Mouse (Mus musculus) forebrain, embryonic 10.5 days (tissue): ENCODE results near the gene Rapgef5. TPM values are rescaled to one million over a fixed set of nuclear protein-coding genes. Genes with fewer than 3 reads are reported as not detected.

Experiments
- DNase-seq: peaks from one replicate; pipeline ENCODE4 v3.0.0-alpha.2; 2017; ENCODE audit warnings: low spot score; ENCODE audit errors: extremely low spot score
- H3K27ac ChIP-seq: fragments of 300-500 bp; sonication (generic); 2 replicates; pipeline ENCODE4 v1.5.1; 2016; ENCODE audit warnings: mild to moderate bottlenecking
- H3K27me3 ChIP-seq: fragments of 300-500 bp; sonication (generic); 2 replicates; pipeline ENCODE4 v1.6.1; 2016; ENCODE audit warnings: mild to moderate bottlenecking; ENCODE audit not compliant: poor library complexity, severe bottlenecking
- H3K36me3 ChIP-seq: fragments of 300-500 bp; sonication (generic); replicated peaks from 2 replicates; pipeline ENCODE4 v1.6.1; 2016; ENCODE audit warnings: mild to moderate bottlenecking, moderate library complexity
- H3K4me1 ChIP-seq: fragments of 300-500 bp; sonication (generic); 2 replicates; pipeline ENCODE4 v1.6.1; 2016
- H3K4me3 ChIP-seq: fragments of 300-500 bp; sonication (generic); 2 replicates; pipeline ENCODE4 v1.5.1; 2016; ENCODE audit warnings: mild to moderate bottlenecking, moderate library complexity
- H3K9me3 ChIP-seq: fragments of 300-500 bp; sonication (generic); 2 replicates; pipeline ENCODE4 v1.6.1; 2016; ENCODE audit warnings: mild to moderate bottlenecking, moderate library complexity
- WGBS: fragments of 180-500 bp; shearing (Covaris S2); methylation state at CpG from one replicate; pipeline ENCODE4 v1.1.7; 2016; 5-methylcytosine and 5-hydroxymethylcytosine counted together
- polyA plus RNA-seq: library from polyadenylated mRNA; unstranded; fragments of >200 nt; fragmentation: Nextera tagmentation; extraction: Ambion mirVana; gene quantifications from 2 replicates; pipeline ENCODE4 v1.2.1, GENCODE M21; 2016

The Rapgef5 gene
- polyA plus RNA-seq, 1 experiment from 2014 or later = 6.5 TPM

DNA sequence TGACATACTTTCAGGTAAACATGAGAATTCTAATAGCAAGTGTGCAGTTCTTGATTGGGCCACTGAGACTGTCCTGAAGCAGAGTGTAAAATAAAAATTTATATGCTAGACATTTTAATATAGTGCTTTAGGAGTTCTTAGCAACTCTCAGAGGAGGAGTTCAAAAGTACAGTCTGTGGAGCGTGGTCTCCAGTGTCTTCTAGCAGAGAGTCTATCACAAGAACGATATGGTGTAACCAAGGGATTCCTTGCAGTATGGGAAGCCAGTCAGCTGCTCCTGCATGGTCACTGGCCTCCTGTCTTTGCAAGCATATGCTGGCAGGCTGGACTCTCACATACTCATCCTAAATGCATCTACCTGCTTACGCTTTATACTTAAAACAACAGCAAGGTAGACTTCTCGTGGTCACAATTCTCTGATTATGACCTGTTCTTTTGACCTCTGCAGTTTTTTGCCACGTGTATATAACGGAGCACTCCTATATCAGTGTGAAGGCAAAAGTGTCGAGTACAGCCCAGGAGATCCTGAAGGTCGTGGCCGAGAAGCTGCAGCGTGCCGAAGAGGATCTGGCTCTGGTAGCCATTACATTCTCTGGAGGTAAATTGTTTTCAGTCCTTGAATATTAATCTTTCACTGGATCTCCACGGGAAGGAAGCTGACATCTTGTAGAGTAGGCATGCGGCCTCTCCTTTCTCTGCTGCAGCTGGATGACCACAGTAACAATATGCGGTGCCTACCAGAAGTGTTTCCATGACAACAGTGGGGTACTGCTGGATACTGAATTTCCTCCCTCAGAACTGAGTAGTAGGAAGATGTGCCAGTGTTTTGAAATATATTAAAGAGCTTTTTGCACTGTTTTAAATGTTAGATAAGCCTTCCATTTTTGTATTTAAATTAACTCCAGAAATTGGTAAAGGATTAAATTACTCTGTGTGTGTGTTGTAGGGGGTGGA lies 204.8 kb downstream of the Rapgef5 start:
- peaks cover 28% of the 10 kb centered on the region for H3K4me1 ChIP-seq
- no peaks in the 10 kb centered on the region for H3K9me3 ChIP-seq
- WGBS = 80% methylated on average over 14 of the region's 14 CpGs
- peak overlapping the region; percentile 40; the same call in 1 of the 2 replicates for H3K27ac ChIP-seq
- no peaks in the 10 kb centered on the region for H3K36me3 ChIP-seq
- H3K27me3 ChIP-seq = no peaks in the 10 kb centered on the region
- H3K4me3 ChIP-seq = no peak overlapping the region
- DNase-seq = no peak

DNA sequence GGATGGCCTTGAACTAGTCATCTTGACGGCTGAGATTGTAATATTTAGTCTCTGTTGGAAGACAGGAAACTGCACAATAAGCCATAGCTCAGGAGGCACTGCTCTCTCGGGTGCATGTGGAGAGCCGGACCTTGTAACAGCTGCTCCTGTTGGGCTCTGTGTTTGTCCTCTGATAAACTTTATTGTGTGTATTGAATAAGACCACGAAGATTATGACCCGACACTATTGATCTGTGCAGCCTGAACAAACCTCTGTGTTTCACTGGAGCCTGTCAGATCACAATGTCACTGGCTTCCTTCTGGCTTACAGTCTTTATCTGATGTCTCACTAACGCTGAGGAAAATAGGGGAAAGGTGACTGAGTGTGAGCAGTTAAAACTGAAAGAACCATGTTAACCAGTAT lies 205.5 kb downstream of the Rapgef5 start:
- 73% methylated on average over 6 of the region's 6 CpGs for WGBS
- Histone ChIP-seq H3K4me1 (peaks cover 28% of the 10 kb centered on the region), H3K9me3 (no peaks in the 10 kb centered on the region), H3K36me3 (no peaks in the 10 kb centered on the region), H3K27ac (no peak overlapping the region), H3K4me3 (no peak overlapping the region), H3K27me3 (no peaks in the 10 kb centered on the region)
- no peak for DNase-seq

DNA sequence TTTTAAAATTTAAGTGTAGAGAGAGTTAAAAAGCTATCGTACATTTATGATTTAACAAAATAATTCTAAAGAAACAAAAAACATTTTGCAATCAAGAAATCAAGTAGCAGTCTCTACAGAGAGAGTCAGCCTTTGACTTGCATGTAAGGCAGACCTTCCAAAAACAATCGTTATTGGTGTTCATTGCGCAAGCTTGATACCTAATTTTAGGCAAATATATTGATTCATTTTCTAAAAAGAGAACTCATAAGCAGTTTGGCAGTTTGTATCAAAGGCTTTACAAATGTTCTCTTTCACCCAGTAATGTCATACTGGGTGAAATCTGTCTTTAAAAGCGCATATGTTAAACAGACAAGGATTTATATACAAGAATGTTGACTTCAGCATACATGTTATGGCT lies 208.7 kb downstream of the Rapgef5 start:
- Histone ChIP-seq H3K4me3 (no peak overlapping the region), H3K27ac (no peak overlapping the region), H3K27me3 (no peaks in the 10 kb centered on the region), H3K9me3 (no peaks in the 10 kb centered on the region), H3K4me1 (peaks cover 29% of the 10 kb centered on the region), H3K36me3 (0 out of 2 replicates have a peak, but pooled peaks cover 4% of the 10 kb centered on the region)
- DNase-seq = no peak
- whole genome bisulfite sequencing = 94% methylated on average over 4 of the region's 4 CpGs

DNA sequence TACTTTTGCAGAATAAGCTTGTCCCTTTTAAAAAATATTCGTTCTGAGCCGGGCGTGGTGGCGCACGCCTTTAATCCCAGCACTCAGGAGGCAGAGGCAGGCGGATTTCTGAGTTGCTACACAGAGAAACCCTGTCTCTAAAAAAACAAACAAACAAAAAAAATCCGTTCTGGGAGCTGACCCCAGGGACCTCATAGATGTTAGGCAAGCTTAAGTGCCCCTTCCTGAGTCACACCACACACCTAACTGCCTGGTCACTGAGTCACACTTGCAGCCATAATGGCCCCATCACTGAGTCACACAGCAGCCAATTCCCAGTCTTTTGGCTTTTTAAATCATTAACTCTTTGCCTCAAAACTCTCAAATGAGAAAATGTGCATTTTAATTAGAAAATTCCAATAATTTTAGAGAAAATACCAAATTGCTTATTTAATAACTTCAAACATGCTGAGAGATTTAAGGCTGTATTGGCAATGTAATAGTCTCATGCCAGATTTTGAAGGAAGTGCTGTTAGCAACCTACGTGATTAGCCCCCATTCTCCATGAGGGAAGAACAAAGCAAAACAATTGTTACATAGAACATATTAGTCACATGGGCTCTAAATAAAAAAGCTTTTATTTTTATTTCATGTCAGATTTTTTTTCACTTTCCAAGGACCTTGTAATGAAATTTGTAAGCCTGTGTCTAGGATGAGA lies 211.3 kb downstream of the Rapgef5 start:
- H3K4me3 ChIP-seq = no peak overlapping the region
- H3K27me3 ChIP-seq = no peaks in the 10 kb centered on the region
- 91% methylated on average over 8 of the region's 8 CpGs for WGBS
- peaks cover 8% of the 10 kb centered on the region for H3K4me1 ChIP-seq
- no peak overlapping the region for H3K27ac ChIP-seq
- H3K36me3 ChIP-seq = 0 out of 2 replicates have a peak, but pooled peaks cover 4% of the 10 kb centered on the region
- no peaks in the 10 kb centered on the region for H3K9me3 ChIP-seq
- no peak for DNase-seq

DNA sequence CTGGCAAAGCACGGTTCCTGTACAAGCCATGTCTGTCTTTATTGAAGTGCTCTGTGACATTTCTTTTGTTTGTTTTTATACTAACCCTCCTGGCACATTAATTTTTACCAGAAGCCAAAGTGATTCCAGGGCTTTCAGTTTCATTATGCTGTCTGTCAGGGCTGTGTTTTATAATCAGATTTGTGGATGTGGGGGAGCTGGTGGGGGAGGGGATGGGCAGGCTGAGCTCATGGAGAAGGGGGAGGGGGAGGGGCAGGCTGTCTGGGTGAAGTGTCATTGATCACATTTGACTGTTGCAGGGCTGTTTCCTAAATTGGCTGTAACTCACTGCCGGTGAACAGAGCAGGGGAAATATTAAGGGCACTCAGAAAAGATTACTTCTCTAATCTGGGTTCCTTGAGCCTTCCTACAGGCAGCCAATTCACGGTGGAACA lies 211.9 kb downstream of the Rapgef5 start:
- 63% methylated on average over 3 of the region's 3 CpGs for WGBS
- peaks cover 8% of the 10 kb centered on the region for H3K4me1 ChIP-seq
- no peak overlapping the region for H3K4me3 ChIP-seq
- no peaks in the 10 kb centered on the region for H3K27me3 ChIP-seq
- no peak for DNase-seq
- H3K27ac ChIP-seq = no peak overlapping the region
- H3K36me3 ChIP-seq = 0 out of 2 replicates have a peak, but pooled peaks cover 4% of the 10 kb centered on the region
- no peaks in the 10 kb centered on the region for H3K9me3 ChIP-seq

DNA sequence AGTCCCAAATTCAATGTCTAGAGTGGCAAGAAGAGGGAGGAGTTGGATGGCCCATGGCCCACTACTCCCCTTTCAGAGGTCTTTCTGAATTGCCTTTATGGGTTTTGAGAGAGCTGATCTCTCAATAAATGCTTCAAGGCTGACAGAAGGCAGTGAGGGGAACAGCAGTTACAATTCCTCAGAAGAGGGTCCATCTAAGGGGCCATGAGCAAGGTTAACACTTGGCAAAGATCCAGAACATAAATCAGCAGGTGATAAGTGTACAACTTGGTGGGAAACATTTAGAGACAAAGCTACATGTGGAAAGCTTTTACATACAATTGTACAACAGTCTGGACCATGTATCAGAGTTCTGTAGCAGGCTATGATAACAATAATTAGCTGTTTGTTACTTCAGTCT lies 217.3 kb downstream of the Rapgef5 start:
- H3K9me3 ChIP-seq = no peaks in the 10 kb centered on the region
- DNase-seq = no peak
- no peak overlapping the region for H3K4me3 ChIP-seq
- peaks cover 6% of the 10 kb centered on the region; the same call in 1 of the 2 replicates for H3K4me1 ChIP-seq
- no peaks in the 10 kb centered on the region for H3K27me3 ChIP-seq
- H3K36me3 ChIP-seq = no peaks in the 10 kb centered on the region
- no peak overlapping the region for H3K27ac ChIP-seq

DNA sequence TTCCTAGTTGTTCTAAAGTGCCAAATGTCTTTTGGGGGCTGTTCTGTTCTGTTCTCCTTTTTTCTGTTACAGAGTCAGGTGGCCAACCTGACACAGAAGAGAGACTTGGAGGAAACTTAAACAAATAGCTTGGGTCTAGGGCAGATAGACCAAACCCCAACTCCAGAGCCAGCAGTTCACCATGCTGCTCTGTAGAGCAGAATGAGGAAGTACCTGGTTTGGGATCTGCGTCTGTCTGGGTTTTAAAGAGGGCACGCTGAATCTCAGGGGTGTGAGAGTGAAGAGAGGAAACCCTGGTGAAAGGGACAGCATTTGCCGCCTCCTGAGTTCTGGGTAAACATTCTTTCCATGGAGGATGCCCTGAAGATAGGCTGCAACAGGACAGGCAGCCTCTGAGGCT lies 219.9 kb downstream of the Rapgef5 start:
- 94% methylated on average over 3 of the region's 3 CpGs for WGBS
- no peaks in the 10 kb centered on the region for H3K27me3 ChIP-seq

DNA sequence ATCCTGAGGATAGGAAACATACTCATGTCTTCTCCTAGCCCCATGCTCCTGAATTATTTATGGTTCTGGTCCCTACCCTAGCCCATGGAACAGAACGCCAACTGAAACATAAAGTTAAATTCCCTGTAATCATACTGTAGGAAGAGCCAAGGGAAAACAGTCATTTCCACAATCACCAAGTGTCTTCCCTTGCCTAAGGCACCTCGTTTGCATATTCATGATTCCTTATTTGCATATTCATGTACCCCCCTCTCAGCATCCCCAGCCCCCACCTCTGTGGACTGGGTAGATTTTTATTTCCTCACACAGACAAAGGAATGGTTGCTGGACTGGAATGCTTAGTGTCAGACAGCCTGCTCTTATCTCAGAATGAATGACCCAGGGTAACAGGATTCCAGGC lies 220.6 kb downstream of the Rapgef5 start:
- 76% methylated on average over 2 of the region's 2 CpGs for WGBS
- Histone ChIP-seq H3K4me3 (no peak overlapping the region), H3K4me1 (peaks cover 6% of the 10 kb centered on the region; the same call in 1 of the 2 replicates), H3K9me3 (no peaks in the 10 kb centered on the region), H3K36me3 (no peaks in the 10 kb centered on the region), H3K27ac (no peak overlapping the region), H3K27me3 (no peaks in the 10 kb centered on the region)
- DNase-seq = no peak

More for the DNA sequence above, 219.9 kb downstream of the Rapgef5 start:
- DNase-seq = no peak
- Histone ChIP-seq H3K36me3 (no peaks in the 10 kb centered on the region), H3K27ac (no peak overlapping the region), H3K9me3 (no peaks in the 10 kb centered on the region), H3K4me1 (peaks cover 6% of the 10 kb centered on the region; the same call in 1 of the 2 replicates), H3K4me3 (no peak overlapping the region)

DNA sequence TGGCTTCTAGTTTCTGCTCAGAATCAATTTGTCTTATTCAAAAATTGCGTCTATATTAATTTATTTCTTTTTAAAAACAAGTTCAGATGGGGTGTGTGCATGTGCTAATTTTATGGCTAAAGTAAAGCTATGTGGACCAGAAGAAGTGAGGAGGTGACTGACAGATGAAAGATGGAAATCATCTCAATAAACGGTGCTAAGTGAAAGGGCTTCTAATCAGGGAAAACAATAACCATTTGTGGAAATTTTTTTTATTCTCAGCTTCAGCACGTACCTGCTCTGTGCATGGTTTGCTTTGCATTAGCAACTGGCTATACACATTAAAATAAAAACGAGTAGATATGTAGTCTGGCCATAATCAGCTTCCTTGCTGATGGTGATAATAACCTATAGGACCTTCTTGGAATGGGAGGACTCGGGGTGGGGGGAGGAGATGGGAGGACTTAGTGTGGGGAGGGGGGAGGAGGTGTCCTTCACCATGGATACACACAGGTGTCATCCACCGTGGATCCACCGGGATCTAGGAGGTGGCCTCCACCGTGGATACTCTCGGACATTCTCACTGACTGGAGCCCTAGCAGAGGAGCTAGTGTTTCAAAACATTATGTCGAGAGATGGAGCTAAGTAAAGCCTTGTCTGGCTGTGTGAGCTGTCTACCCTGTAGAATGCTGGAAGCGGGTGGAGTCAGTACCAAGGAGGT lies 221.2 kb downstream of the Rapgef5 start:
- no peak overlapping the region for H3K27ac ChIP-seq

DNA sequence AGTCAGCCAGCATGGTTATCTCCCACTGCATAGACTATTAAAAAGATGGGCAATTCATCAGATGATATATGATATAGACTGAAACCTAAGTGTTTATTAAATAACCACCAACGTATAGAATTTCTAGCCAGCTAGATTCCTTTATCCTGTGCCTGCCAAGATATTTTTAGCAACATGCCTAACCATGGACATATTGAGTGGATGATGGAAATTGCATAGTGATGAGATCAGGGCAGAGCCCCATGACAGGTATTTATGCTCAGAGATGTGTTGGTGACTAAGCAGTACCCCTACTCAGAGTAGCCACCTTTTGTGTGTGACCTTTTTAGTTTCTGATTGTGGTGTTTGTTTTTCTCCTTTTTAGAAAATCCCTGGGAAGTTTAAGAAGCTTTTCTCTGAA lies 226.2 kb downstream of the Rapgef5 start:
- H3K4me1 ChIP-seq = peaks cover 14% of the 10 kb centered on the region
- WGBS = 92% methylated on average over 1 of the region's 1 CpGs
- H3K27ac ChIP-seq = no peak overlapping the region
- DNase-seq = no peak
- H3K9me3 ChIP-seq = no peaks in the 10 kb centered on the region
- H3K27me3 ChIP-seq = no peaks in the 10 kb centered on the region
- no peak overlapping the region for H3K4me3 ChIP-seq
- no peaks in the 10 kb centered on the region; the same call in 1 of the 2 replicates for H3K36me3 ChIP-seq

More for the DNA sequence above, 221.2 kb downstream of the Rapgef5 start:
- H3K27me3 ChIP-seq = no peaks in the 10 kb centered on the region
- no peak for DNase-seq
- H3K4me3 ChIP-seq = no peak overlapping the region
- peaks cover 6% of the 10 kb centered on the region; the same call in 1 of the 2 replicates for H3K4me1 ChIP-seq
- H3K9me3 ChIP-seq = no peaks in the 10 kb centered on the region
- no peaks in the 10 kb centered on the region; the same call in 1 of the 2 replicates for H3K36me3 ChIP-seq
- 84% methylated on average over 11 of the region's 11 CpGs for WGBS

DNA sequence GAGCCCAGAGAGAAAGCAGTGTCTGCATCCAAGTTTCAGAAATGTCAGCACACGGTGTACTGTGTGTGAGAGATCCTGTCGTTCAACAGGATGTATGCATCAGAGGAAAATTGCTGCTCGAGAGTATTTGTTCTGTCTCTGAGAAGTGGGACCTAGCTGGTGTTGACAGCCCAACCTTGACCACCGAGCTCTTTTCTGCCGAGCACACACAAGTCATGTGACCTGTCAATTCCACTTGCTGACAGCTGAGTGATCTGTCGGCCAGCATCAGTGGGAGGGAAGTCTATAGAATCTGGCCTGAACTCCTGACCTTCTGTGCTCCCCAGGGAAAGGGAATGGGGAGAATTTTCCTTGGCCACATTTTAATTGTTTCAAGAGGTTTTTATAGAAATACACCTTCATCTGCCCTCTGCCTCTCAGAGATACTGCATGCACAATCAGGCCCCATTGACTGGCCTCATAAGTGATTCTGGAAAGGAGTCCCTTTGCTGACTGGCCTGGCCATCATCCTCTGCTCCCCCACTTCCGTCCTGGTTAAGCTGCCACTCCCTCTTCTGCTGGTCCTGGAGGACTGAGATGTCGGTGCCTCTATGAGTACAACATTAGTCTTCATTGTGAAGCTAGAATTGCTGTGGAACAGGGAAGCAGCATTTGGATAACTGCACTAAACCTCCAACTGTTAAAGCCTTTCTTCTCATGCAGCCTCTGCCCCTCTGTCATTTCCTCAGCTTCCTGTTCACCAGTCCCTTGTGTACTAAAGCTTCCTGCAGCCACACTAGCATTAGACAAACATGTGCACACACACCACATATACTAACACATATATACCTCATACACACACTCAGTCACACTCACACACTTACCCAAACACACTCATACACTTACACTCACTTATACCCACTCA lies 228.6 kb downstream of the Rapgef5 start:
- H3K4me1 ChIP-seq = peaks cover 14% of the 10 kb centered on the region
- H3K36me3 ChIP-seq = no peaks in the 10 kb centered on the region; the same call in 1 of the 2 replicates
- no peak for DNase-seq
- H3K9me3 ChIP-seq = no peaks in the 10 kb centered on the region
- H3K27me3 ChIP-seq = 0 out of 2 replicates have a peak, but pooled peaks cover 3% of the 10 kb centered on the region
- H3K4me3 ChIP-seq = no peak overlapping the region
- 46% methylated on average over 8 of the region's 8 CpGs for WGBS
- 0 out of 2 replicates have a peak overlapping the region, but pooled peaks have one; percentile 12 for H3K27ac ChIP-seq
